Mouse (Mus musculus) MEL (cell line): ENCODE measurements around the gene Fra10ac1.

Experiments used
- CTCF ChIP-seq, 3 experiments: IDR thresholded peaks in 2 of 3; conservative IDR thresholded peaks in 1 of 3; 2 replicates each; pipeline ENCODE4 v1.5.1; 2011 to 2012; ENCODE audit warnings: low read length in 3 of 3, low read depth in 2 of 3, mild to moderate bottlenecking in 2 of 3, improper control_type of control experiment in 1 of 3, inconsistent platforms in 1 of 3, mixed read lengths in 1 of 3, moderate library complexity in 1 of 3; ENCODE audit not compliant: control insufficient read depth in 1 of 3, insufficient read depth in 1 of 3, poor library complexity in 1 of 3, severe bottlenecking in 1 of 3
- EP300 ChIP-seq, 2 experiments: IDR thresholded peaks; 2 replicates each; pipeline ENCODE4 v1.6.1; 2011; ENCODE audit warnings: improper control_type of control experiment in 2 of 2, low read length in 2 of 2, low read depth in 1 of 2, mild to moderate bottlenecking in 1 of 2
- JUND ChIP-seq: IDR thresholded peaks from 2 replicates; pipeline ENCODE4 v1.6.1; 2011; ENCODE audit warnings: low read depth, mild to moderate bottlenecking, improper control_type of control experiment, low read length
- KAT2A ChIP-seq: conservative IDR thresholded peaks from 2 replicates; pipeline ENCODE4 v1.6.1; 2012; ENCODE audit warnings: low read depth, low read length, improper control_type of control experiment, inconsistent platforms
- MAFK ChIP-seq: IDR thresholded peaks from 2 replicates; pipeline ENCODE4 v1.6.1; 2011; ENCODE audit warnings: low read depth, mild to moderate bottlenecking, low read length, improper control_type of control experiment, borderline replicate concordance
- MXI1 ChIP-seq: IDR thresholded peaks from 2 replicates; pipeline ENCODE4 v1.6.1; 2011; ENCODE audit warnings: mild to moderate bottlenecking, low read depth, low read length, improper control_type of control experiment
- POLR2A ChIP-seq, 2 experiments: IDR thresholded peaks; 2 replicates each; pipeline ENCODE4 v1.6.1; 2011 to 2012; ENCODE audit warnings: low read length in 2 of 2, mild to moderate bottlenecking in 2 of 2, control low read depth in 1 of 2, improper control_type of control experiment in 1 of 2, low read depth in 1 of 2, moderate library complexity in 1 of 2; ENCODE audit not compliant: control insufficient read depth in 1 of 2, insufficient read depth in 1 of 2, poor library complexity in 1 of 2
- POLR2AphosphoS2 ChIP-seq: IDR thresholded peaks from 2 replicates; pipeline ENCODE4 v1.6.1; 2011; ENCODE audit warnings: low read length, improper control_type of control experiment
- POLR2AphosphoS5 ChIP-seq: IDR thresholded peaks from 2 replicates; pipeline ENCODE4 v1.6.1; 2012; ENCODE audit warnings: low read depth, borderline replicate concordance, mild to moderate bottlenecking, inconsistent platforms, low read length, moderate library complexity, mixed read lengths
- TAL1 ChIP-seq: IDR thresholded peaks from 2 replicates; pipeline ENCODE4 v1.6.1; 2012; ENCODE audit warnings: mild to moderate bottlenecking, inconsistent platforms, low read length, moderate library complexity, mixed read lengths
- ZKSCAN1 ChIP-seq: IDR thresholded peaks from 2 replicates; pipeline ENCODE4 v1.6.1; 2012; ENCODE audit warnings: low read depth, mild to moderate bottlenecking, inconsistent platforms, low read length, improper control_type of control experiment, moderate library complexity

DNA sequence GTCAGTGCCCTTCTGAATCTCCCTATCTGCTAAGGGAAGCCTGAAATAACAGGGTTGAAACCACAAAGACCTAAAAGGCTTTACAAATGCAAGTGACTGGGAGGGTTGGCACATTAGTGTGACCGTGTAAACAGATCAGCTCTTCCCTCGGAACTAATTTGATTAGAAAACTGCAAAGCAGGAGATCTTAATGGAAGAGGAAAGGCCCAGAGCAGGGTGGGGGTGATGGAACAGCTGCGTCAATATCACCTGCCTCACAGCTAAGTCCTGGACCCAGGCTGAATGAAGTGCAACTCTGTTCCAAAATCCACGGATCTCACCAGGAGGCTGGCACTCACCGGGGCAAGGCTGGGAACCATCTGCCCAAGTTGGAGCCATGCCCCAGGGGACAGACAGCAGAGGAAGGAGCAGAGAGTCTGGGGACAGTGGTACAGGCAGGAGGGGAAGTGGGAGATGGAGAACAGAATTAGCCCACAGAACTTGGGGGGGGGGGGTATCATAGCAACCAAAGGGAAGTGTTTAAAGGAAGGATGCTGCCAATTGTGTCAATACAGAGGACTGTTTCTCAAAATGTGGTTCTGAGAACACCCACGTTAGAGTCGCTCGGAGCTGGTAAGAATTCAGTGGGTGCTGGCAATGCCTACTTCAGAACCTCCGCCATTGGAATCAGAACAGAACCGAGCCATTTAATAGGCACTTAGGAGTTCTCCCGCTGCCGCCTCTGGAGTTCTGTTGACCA is 14.4 kb upstream of the Fra10ac1 start:
- TF ChIP-seq EP300 (IDR thresholded peaks at IDR 0.05; ENCODE audit: low read depth in 1 of 2, low read length in 2 of 2) (no peak), TAL1 (no peak), POLR2AphosphoS2 (no peak), ZKSCAN1 (no peak), CTCF (IDR thresholded peaks at IDR 0.05 in 2 of 3, conservative IDR thresholded peaks at IDR 0.05 in 1 of 3; ENCODE audit: control insufficient read depth in 1 of 3, insufficient read depth in 1 of 3, low read depth in 2 of 3, low read length in 3 of 3, poor library complexity in 1 of 3, severe bottlenecking in 1 of 3) (no peak), KAT2A (no peak), MAFK (no peak), POLR2AphosphoS5 (no peak), POLR2A (IDR thresholded peaks at IDR 0.05; ENCODE audit: control insufficient read depth in 1 of 2, insufficient read depth in 1 of 2, low read depth in 1 of 2, low read length in 2 of 2, poor library complexity in 1 of 2) (no peak), JUND (no peak), MXI1 (no peak)
